Mouse (Mus musculus) layer of hippocampus, postnatal 14 days (tissue): ENCODE data around the gene Ifit2. TPM values are rescaled to one million over a fixed set of nuclear protein-coding genes. Genes with fewer than 3 reads are reported as not detected.

ENCODE experiments used
- DNase-seq, 2 experiments: peaks; one replicate each; pipeline ENCODE4 v3.0.0; 2021 to 2022; ENCODE audit warnings: low spot score in 2 of 2, mixed read lengths in 1 of 2
- long read RNA-seq, 2 experiments: library from polyadenylated mRNA; stranded (forward); transcript quantifications; one replicate each; pipeline ENCODE4 v2.0.0; 2021
- total RNA-seq, 2 experiments: library from RNA; stranded (reverse); gene quantifications; 2 replicates each; pipeline ENCODE4 v1.2.3; 2021

Ifit2 gene
- 1 to 10 TPM; 3.2 to 4.3 TPM for total RNA-seq
- long read RNA-seq, experiment 1, partial matches to known transcripts = 3 of 8 reads
- long read RNA-seq, experiment 1, other reads (novel, unspliced or antisense) = 1 of 8 reads
- long read RNA-seq, experiment 2, partial matches to known transcripts = 1 of 6 reads
- long read RNA-seq, experiment 2, other reads (novel, unspliced or antisense) = 1 of 6 reads

DNA sequence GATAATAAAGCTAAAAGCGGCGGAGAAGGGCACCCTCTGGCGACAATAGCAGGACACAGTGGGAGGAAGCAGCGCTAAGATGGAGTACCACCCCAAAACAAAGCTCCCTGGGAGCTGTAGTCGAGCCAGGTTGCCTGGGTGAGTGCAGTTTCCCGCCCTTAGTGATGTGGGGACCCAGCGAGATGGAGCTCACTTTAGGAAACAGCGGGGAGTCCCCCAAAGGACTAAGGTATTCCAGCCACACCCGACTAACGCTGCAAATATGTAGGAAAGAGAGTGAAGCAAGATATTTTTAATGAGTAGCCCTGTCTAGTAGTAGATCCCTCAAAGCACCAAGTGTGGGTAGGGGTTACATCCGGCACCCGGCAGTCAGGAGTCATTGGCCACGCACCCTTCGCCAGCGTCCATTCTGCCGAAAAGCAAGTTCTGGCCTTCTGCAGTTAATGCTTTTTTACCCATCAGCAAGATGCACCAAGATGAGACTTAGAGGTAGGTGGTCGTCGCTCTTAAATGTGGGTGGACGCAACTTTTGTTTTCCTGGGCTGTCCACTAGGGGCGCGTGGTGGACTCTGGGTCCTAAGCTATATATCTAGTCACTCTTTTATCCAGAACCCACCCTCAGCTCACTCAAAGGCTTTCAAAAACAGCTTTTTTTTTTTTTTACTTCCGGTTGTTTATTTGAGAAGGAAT is at the start of gene Ifit2:
Gene Ifit2, plus strand, starts transcription at position 161 of the 690 bp plus-strand sequence.
- peak; percentile 65 to 79 for DNase-seq

DNA sequence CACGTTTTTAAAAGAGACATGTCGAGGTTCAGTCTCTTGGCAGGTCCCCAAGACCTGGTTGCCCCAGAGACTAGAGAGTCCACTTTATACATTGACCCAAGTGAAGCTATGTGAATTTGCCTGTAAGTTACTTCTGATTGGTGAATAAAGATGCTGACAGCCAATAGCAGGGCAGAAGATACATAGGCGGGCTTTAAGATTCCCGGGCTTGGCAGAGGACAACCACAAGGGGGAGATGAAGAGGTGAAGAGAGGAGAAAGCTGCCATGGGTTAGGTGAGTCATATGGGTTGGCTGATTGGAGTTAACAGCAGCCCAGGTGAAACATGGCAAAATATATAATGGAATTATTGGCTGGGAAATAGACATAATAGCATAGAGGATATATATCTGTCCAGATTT is 49.7 kb upstream of the Ifit2 start:
- DNase-seq = peak in 1 of 2 experiments; percentile 45

DNA sequence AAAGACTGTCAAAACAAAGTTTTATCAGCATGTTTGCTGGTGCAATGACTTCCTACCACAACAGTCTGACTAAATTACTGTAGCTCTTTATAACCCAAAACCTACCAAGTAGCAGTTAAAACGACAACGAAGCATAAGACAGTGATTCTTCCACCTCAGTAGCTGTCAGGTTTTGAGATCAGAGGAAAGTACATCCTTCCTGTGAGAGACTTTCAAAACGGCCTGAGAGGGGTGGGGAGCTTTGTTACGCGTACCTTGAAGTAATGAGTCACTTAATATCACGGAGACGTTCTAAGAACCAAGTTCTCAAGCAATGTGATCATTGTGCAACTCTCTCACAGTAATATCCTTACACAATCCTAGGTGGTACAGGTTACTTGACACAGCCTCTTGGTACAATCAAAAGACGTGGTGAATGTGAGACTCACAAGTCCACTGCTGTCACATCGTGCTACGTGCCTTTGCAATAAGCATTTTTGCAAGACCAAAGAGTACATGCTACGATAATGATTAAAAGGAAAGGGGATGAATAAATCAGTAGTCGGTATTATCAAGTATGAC is 45.3 kb upstream of the Ifit2 start:
- DNase-seq = no peak

DNA sequence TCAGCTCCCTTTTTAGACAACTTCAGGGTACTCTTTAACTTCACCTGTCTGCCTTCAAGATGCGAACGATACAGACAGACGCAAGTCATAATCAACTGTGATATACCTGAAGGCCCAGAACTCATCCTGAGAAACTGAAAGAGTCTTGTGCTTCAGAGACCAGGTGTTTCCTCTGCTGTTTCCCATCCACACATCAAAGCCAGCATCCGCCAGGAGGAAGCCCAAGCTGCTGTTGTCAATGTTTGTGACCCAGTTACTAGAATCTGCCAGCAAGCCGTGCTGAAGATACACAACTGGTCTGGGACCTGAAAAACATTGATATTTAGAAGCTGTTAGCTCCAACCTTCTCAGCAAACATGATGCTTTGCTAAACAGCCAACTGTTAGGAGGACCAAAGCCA is 39.8 kb upstream of the Ifit2 start:
- no peak for DNase-seq

DNA sequence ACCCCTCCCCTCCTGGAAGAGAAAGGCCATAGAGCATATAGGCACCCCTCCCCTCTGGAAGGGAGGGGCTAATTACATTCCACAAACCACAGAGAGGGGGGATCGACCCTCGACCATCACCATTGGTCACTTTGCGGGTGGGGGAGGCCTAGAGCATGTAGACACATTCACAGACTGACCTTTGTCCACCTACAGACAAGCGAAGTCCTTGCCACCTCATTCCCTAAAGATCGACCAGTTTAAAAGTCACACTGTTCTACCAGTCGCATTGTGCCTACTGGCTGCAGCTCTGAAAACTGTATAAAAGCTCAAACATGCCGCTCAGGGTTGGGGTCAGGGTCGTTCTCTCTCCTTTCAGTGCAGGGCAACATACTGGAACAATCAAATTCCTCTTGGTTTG is 39.0 kb upstream of the Ifit2 start:
- no peak for DNase-seq

GRCm38 (mm10) chr19:34515681-34516080 is 34.8 kb upstream of the Ifit2 start:
- no peak for DNase-seq

- DNase-seq = no peak
Observed at GRCm38 (mm10) chr19:34516346-34516745, 34.1 kb upstream of the Ifit2 start.

DNA sequence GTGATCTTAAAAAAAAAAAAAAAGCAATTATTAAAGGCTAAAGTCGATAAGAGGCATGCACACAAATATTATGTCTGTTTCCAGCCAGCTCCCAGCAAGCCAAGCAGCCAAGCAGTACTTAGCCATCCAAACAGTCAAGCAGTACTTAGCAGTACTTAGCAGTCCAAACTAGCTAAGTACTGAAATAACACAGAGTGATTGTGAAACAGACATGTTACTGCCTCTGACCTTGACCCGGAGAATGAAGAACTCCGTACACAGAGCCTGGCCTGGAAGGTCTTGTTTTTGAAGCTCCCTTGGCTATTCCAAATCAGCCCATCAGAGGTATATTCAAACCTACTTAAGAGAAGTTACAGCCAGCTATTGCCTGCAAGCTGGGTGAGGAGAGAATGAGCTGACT is 33.3 kb upstream of the Ifit2 start:
- DNase-seq = no peak

- DNase-seq = no peak
Observed at GRCm38 (mm10) chr19:34517812-34518594, 32.5 kb upstream of the Ifit2 start.

DNA sequence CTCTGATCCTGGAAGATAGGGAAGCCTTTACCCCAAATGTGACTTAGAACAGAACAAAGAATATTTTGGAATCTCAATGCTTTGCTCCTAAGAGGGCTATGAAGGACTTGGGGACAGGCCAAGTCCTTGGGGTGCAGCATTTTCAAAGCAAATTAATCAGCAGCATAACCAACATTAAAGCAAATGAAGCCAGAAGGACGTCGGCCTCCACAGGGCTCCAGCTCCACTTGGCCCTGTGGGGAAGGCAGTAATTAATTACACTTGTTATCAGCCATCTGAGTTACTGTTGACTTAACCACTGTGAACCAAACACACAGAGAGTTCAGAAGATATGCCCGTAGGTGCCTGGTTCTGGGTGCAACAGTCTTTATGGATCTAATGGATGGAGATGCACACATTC is 31.7 kb upstream of the Ifit2 start:
- no peak for DNase-seq

DNA sequence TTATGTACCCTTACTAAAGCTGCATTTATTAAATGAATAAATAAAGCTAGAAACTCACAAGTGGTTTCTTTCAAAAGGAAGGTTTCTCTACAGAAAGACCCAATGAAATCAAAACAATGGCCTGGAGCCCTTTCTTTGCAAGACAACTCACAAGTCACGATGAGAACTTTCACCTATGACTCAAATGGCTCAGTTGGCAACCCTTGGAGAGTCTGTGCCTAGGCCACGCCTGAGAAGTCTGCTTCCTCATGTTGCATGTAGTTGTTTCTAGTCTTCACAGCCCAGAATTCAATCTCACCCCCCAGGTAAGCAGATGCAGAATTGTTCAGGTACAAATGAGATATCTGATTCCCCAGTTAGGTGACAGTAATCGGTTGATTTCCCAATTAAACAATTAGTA is 30.8 kb upstream of the Ifit2 start:
- no peak for DNase-seq

DNA sequence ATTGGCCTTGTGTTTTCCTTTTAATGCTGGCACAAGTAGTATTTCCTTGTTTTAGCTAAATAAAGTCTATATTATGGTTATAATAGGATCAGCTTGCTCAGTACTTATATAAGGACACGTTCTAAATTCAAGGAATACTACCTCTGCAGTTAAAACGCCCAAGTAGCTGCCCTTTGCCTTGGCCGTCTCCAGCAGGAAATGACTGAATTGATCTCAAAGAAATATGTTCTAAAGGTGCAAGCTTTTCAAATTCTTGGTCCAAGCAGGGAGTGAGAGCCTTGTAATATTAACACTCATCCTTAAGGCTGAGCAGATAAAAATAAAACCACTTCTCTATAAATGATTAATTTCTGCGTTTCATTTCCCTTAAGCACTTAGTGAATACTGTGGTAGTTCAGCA is 30.4 kb upstream of the Ifit2 start:
- DNase-seq = no peak

- no peak for DNase-seq
Observed at GRCm38 (mm10) chr19:34521361-34521760, 29.1 kb upstream of the Ifit2 start.

DNA sequence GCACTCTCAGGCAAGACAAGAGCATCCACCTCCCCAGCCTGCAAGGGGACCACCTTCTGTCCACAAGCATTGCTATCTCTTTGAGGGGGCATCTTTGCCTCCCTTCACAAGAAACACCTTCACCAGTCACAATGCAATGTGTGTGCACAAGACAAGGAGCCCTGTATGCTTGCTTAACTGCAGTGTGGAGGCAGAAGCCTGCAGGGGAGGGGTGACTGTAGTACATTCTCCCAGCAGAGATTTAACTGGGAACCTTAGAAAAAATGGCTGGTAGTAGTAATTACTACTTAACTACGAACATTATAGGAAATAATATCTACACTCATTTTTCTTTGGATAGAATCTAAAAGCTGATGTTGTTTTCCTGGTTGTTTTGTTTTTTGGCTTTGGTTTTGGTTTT is 28.5 kb upstream of the Ifit2 start:
- no peak for DNase-seq

DNA sequence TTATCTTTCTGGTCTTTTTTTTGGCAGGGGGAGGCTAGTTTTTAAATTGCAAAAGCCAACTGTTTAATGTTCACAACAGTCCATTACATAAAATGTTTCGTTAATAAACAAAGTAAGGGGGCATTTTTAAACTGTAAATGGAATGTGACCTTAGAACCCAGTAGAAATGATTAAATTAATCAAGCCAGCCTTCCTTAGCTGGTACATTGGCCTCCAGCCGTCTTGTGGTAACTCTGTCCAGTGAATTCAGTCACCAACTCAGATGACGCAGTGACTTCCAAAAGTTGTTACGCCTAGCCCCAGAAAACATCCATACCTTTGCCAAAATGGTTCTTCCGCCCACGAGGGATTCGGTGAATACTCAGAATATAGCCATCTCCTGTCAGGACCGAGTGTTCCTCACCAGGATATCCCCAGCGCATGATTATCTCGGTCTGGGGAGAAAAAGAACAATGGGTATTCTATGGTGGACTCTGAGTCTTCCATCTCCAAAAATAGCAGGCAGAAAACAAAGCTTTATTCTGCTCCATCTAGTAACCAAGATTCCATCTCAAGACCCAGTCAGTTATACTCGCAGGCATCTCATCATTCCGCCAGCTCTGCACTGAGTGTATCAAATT is 27.3 kb upstream of the Ifit2 start:
- no peak for DNase-seq

DNA sequence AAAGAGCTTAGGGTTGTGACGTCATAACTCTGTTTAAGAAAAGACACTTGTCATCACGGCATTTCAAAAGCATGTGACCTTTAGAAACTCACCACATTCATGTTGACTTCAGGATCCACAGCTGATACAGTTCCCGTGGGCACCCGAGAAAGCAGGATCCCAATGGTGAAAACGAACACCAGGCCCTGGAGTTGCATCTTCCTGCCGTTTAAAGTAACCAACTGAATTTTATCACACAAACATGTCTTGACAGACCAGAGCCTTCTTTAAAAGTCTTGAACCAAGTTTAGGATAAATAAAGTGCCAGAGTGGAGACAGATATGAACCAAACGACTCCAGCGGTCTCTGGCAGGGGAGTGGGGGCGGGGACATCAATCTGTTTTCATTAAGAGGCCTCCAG is 25.8 kb upstream of the Ifit2 start:
- DNase-seq = no peak

DNA sequence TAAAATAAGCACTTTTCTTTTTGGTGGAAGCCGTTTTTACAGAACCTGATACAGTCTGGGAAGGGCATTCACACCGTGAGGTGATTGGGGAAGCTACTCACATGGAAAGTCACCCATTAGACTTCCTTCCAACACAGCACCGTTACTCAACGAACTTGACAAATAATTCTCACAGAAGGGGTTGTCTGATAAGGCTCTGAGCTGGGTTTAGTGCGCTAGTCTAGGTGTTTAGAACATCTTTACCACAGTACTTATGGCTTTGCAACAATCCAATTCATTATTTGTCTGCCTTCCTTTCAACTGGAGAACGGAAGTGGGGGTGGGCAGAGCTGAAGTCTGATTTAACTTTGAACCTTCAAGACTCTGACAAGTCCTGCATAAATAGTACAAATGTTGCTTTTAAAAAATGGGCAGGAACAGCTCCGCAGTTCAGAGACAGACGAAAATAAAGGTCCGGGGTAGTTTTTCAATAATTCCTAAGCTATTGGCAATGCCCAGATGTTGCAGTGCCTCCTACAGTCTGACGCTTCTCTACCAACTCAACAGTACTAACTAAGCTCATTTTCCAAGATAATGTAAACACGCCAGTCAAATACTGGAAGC is 24.1 kb upstream of the Ifit2 start:
- no peak for DNase-seq

- peak; percentile 87 to 96 for DNase-seq
Observed at GRCm38 (mm10) chr19:34526941-34527682, 23.4 kb upstream of the Ifit2 start, which contains the start of gene Lipa. Gene Lipa (minus strand): TSS chr19:34527474.

- DNase-seq = no peak
Observed at GRCm38 (mm10) chr19:34532061-34532751, 18.3 kb upstream of the Ifit2 start.

DNA sequence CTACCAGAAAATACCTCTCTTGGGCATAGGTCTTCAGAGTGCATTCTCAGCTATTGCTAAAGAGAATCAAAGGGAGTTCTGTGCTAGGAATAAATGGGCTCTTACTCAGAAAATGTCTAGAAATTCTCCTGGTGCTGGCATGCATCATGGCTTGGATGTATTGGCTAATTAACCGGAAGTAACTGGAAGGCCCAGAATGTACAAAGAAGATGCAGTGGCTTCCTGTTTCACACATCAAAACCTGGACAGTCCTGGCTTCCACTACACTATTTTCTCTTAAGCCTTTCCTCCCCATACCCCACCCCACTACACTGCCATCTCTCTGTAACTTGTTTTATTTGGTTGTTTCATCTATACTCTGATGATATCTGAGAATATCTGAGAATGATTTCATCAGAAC is 11.1 kb upstream of the Ifit2 start:
- no peak for DNase-seq
